Mouse (Mus musculus): ENCODE data around the gene S100a5. TPM values are rescaled to one million over a fixed set of nuclear protein-coding genes. Genes with fewer than 3 reads are reported as not detected.
A peak's percentile ranks its signal among the peaks of the same experiment; 100 is the strongest.

Gene S100a5
- polyA plus RNA-seq (2021) = not detected

DNA sequence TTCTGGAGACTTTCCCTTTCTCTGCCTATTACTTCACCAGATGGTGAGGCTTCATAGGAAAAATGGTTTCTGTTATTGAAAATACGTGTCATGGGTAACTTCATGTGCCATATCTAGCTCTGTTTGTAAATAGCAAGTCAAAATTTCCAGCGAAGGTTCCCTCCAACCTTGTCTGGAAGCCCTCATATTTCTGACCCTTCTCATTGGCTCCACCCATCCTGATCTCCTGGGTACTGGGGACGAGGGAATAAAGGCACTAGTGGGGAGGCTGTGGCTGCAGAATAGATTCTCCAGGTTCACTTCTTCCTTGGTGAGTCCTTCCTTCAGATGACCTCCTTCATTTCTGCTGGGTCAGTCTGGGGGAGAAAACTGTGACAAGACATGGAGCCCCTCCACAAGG is at the start of gene S100a5:
Gene S100a5 (plus strand): TSS at position 301 of the 400 bp plus-strand sequence.
- CTCF ChIA-PET = interaction anchor here (24.3 kb wide), 1 partner anchor 18 kb away, joined by 615 read pairs; the partner anchor contains the start of genes Gm42674, S100a2 and S100a4
- no peak for ATAC-seq
- in situ Hi-C loops (cut with MboI; ENCODE audit: low pct_unique_long_range_greater_than_20kb) = no loop called here
- TF ChIP-seq CTCF (IDR thresholded peaks at IDR 0.05) = no peak
- POLR2A ChIA-PET = no interaction called here
- no peaks in the 10 kb centered on the region for H3K27me3 ChIP-seq
- no peak for DNase-seq (ENCODE audit: low read depth, low spot score)

GRCm38 (mm10) chr3:90560008-90560628 is 48.2 kb upstream of the S100a5 start, which contains the start of gene S100a3:
Gene S100a3, plus strand, starts transcription at chr3:90560578.
- ATAC-seq = no peak
- CTCF ChIA-PET = interaction anchor here (0.9 to 3.3 kb wide), 7 partner anchors 11 to 92 kb away, joined by 3 to 17 read pairs (median 4); partner anchors contain the start of gene S100a14
- TF ChIP-seq CTCF (IDR thresholded peaks at IDR 0.05) = no peak
- peaks cover 4% of the 10 kb centered on the region for H3K27me3 ChIP-seq
- in situ Hi-C loops (cut with MboI; ENCODE audit: low pct_unique_long_range_greater_than_20kb) = no loop called here
- POLR2A ChIA-PET = no interaction called here
- no peak for DNase-seq (ENCODE audit: low read depth, low spot score)

DNA sequence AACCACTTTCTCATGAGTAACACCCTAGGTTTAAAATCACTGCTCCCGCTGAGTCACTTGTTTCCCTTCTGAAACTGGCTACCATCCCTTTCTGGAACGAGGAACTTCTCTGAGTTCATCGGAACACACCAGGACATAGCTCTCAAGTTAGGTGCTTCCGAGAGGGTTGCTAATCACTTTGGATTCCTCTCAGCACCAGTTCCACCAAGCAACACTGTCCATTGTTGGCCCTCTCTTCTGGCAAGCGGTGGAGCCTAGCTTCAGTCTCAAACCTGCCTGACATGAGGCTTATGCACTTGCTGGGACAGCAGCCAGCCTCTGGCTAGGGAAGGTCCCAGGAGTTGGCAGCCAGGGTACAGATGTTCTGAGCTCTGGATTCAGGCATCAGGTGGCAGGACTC is 33.6 kb upstream of the S100a5 start:
- H3K27me3 ChIP-seq = no peaks in the 10 kb centered on the region
- ChIA-PET POLR2A (no interaction called here), CTCF (interaction anchor here (1.0 to 34.1 kb wide), 10 partner anchors 8 to 135 kb away, joined by 3 to 615 read pairs (median 6); partner anchors contain the start of genes Gm42674, S100a16, S100a3 and S100a4)
- DNase-seq (ENCODE audit: low read depth, low spot score) = peak; percentile 87
- in situ Hi-C loops (cut with MboI; ENCODE audit: low pct_unique_long_range_greater_than_20kb) = no loop called here
- peak; percentile 60 for ATAC-seq
- no peak for TF ChIP-seq CTCF (IDR thresholded peaks at IDR 0.05)

DNA sequence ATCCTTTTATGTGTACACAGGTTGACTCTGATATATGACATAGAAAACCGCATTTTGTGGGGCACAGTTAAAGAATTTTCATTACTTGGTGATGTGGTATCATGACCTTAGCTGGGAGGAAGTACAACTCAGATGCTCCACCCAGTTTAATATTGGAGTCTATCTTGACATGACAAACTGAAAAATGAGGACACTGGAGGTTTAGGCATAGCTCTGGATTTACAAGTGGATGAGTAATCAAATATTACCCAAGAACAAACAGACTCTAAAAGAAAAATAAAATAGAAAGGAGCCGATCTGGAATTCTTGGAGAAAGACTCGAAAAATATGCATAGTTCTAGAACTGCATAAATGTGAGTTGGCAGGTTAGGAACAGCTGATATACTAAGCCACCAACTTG is 33.0 kb upstream of the S100a5 start:
- DNase-seq (ENCODE audit: low read depth, low spot score) (no peak), ATAC-seq (no peak)
- no peaks in the 10 kb centered on the region for H3K27me3 ChIP-seq
- ChIA-PET CTCF (interaction anchor here (1.0 to 34.1 kb wide), 11 partner anchors 8 to 135 kb away, joined by 3 to 615 read pairs (median 6); partner anchors contain the start of genes Gm42674, S100a14, S100a16 and S100a3), POLR2A (no interaction called here)
- no peak for TF ChIP-seq CTCF (IDR thresholded peaks at IDR 0.05)
- in situ Hi-C loops (cut with MboI; ENCODE audit: low pct_unique_long_range_greater_than_20kb) = no loop called here

- no peaks in the 10 kb centered on the region for H3K27me3 ChIP-seq
- POLR2A ChIA-PET = no interaction called here
- TF ChIP-seq CTCF (IDR thresholded peaks at IDR 0.05) = no peak
- no peak for ATAC-seq
- CTCF ChIA-PET = interaction anchor here (1.5 to 34.1 kb wide), 4 partner anchors 10 to 31 kb away, joined by 3 to 615 read pairs (median 14); partner anchors contain the start of genes Gm42674, S100a3, S100a4 and S100a5
- in situ Hi-C loops (cut with MboI; ENCODE audit: low pct_unique_long_range_greater_than_20kb) = no loop called here
- DNase-seq (ENCODE audit: low read depth, low spot score) = no peak
Measured at GRCm38 (mm10) chr3:90576351-90577001, 31.8 kb upstream of the S100a5 start.

- in situ Hi-C loops (cut with MboI; ENCODE audit: low pct_unique_long_range_greater_than_20kb) = no loop called here
- ATAC-seq (no peak), DNase-seq (ENCODE audit: low read depth, low spot score) (no peak)
- TF ChIP-seq CTCF (IDR thresholded peaks at IDR 0.05) = no peak
- CTCF ChIA-PET = interaction anchor here (1.0 to 34.1 kb wide), 7 partner anchors 18 to 74 kb away, joined by 3 to 615 read pairs (median 4); partner anchors contain the start of genes Gm42674, S100a14, S100a4 and S100a5
- H3K27me3 ChIP-seq = no peaks in the 10 kb centered on the region
- POLR2A ChIA-PET = no interaction called here
Measured at GRCm38 (mm10) chr3:90579433-90579832, 28.9 kb upstream of the S100a5 start.

DNA sequence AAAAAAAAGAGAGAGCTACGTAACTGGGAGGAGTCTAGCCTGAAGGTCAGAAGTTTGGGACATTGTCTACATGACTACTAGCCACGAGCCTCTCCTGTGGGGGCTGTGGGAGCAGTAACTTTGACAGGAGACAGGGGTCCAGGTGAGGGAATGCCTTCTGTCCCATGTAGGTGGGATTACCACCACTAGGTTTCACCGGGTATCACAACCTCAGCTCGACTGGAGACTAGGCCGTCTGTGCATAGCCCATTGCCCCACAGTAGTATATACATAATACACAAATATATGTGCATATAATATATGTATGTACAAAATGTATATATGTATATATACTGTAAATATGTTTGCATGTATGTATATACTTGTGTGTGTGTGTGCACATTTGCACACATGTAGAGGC is 27.2 kb upstream of the S100a5 start:
- H3K27me3 ChIP-seq = no peaks in the 10 kb centered on the region
- in situ Hi-C loops (cut with MboI; ENCODE audit: low pct_unique_long_range_greater_than_20kb) = loop anchor here (5.0 kb wide), 1 partner anchor 36 kb away; no protein-coding TSS in a partner anchor

DNA sequence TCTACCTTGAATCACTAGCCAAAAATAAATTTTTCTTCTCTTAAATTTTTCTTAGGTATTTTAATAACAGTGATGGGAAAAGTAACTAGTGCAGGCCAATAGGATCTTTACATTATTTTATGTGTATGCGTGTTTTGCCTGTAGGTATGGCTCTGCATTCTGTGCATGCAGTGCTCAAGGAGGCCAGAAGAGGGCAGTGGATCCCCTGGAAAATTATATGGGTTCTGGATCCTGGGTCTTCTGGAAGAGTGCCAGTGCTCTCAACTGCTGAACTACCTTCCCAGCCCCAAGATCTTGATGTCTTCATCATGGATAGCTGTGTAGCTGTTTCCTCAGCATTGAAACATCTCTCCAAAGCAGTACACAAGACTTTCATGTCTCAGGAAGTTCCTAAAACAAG is 26.2 kb upstream of the S100a5 start:
- in situ Hi-C loops (cut with MboI; ENCODE audit: low pct_unique_long_range_greater_than_20kb) = loop anchor here (5.0 kb wide), 1 partner anchor 35 kb away; no protein-coding TSS in a partner anchor
- ATAC-seq (no peak), DNase-seq (ENCODE audit: low read depth, low spot score) (no peak)
- POLR2A ChIA-PET = no interaction called here
- CTCF ChIA-PET = interaction anchor here (0.9 to 34.1 kb wide), 11 partner anchors 8 to 71 kb away, joined by 3 to 615 read pairs (median 7); partner anchors contain the start of genes Gm42674, S100a14, S100a16 and S100a4
- no peaks in the 10 kb centered on the region for H3K27me3 ChIP-seq
- TF ChIP-seq CTCF (IDR thresholded peaks at IDR 0.05) = no peak

More for the DNA sequence above, 27.2 kb upstream of the S100a5 start:
- POLR2A ChIA-PET = interaction anchor here (0.7 kb wide), 1 partner anchor 33 kb away, joined by 3 read pairs; no protein-coding TSS in a partner anchor
- TF ChIP-seq CTCF (IDR thresholded peaks at IDR 0.05) = no peak
- DNase-seq (ENCODE audit: low read depth, low spot score) = no peak
- CTCF ChIA-PET = interaction anchor here (1.0 to 34.1 kb wide), 8 partner anchors 11 to 72 kb away, joined by 3 to 615 read pairs (median 7); partner anchors contain the start of genes Gm42674, S100a14, S100a16 and S100a4
- no peak for ATAC-seq

DNA sequence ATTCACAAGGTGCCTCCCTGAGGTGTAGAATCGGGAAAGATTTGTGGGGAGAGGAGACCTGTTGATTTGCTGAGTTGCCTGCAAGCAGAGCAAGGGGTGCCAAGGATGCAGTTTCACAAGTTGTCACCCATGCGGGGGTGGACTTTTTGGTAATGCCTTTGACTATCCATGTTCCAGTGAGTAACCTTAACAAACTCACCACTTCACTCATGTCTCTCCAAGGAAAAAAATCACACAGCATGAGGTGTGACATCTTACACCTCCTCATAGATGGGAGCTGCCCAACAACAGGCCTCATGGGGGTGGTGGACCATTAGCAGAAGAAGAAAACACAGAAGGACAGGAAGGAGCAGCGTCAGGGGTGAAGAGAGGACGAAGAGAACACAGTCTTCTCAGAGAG is 25.8 kb upstream of the S100a5 start:
- POLR2A ChIA-PET = interaction anchor here (0.7 to 1.5 kb wide), 2 partner anchors 58 to 74 kb away, joined by 3 to 6 read pairs; partner anchors contain the start of gene Chtop
- in situ Hi-C loops (cut with MboI; ENCODE audit: low pct_unique_long_range_greater_than_20kb) = loop anchor here (5.0 kb wide), 1 partner anchor 35 kb away; no protein-coding TSS in a partner anchor
- ATAC-seq (no peak), DNase-seq (ENCODE audit: low read depth, low spot score) (no peak)
- no peaks in the 10 kb centered on the region for H3K27me3 ChIP-seq
- TF ChIP-seq CTCF (IDR thresholded peaks at IDR 0.05) = no peak
- CTCF ChIA-PET = interaction anchor here (0.7 to 34.1 kb wide), 9 partner anchors 8 to 71 kb away, joined by 3 to 615 read pairs (median 7); partner anchors contain the start of genes Gm42674, S100a14, S100a4 and S100a5

GRCm38 (mm10) chr3:90583893-90584292 is 24.4 kb upstream of the S100a5 start:
- ChIA-PET CTCF (interaction anchor here (1.4 to 34.1 kb wide), 8 partner anchors 9 to 72 kb away, joined by 3 to 615 read pairs (median 6); partner anchors contain the start of genes Gm42674, S100a4, S100a5 and S100a6), POLR2A (interaction anchor here (1.0 to 1.5 kb wide), 3 partner anchors 35 to 75 kb away, joined by 3 to 6 read pairs (median 4); partner anchors contain the start of gene Chtop)
- H3K27me3 ChIP-seq = no peaks in the 10 kb centered on the region
- DNase-seq (ENCODE audit: low read depth, low spot score) = no peak
- no peak for TF ChIP-seq CTCF (IDR thresholded peaks at IDR 0.05)
- in situ Hi-C loops (cut with MboI; ENCODE audit: low pct_unique_long_range_greater_than_20kb) = loop anchor here (5.0 kb wide), 1 partner anchor 33 kb away; no protein-coding TSS in a partner anchor
- ATAC-seq = no peak
